Mouse (Mus musculus) layer of hippocampus, adult 9-11 months (tissue): ENCODE results near the gene Duoxa1.

Experiments
- DNase-seq: peaks from one replicate; pipeline ENCODE4 v3.0.0; 2022

Duoxa1 gene

DNA sequence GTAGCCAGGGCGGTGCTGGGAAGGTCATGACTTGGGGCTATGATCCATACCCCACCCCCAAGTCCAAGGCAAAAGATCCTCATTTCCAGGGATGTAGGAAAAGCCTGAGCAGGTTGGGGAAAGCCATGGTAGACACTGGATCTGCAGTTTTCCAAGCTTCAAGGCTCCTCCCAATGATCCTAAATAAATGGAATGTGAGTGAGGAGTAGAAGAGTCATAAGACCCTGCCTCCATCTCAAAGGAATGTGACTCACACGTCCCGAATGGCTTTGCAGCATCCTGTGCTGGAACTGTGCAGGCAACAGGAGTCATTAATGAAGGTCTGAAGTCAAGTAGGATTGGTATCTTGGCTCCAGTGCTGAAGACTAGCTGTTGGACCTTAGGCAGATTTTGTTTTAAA is 14.5 kb upstream of the Duoxa1 start:
- DNase-seq = no peak

DNA sequence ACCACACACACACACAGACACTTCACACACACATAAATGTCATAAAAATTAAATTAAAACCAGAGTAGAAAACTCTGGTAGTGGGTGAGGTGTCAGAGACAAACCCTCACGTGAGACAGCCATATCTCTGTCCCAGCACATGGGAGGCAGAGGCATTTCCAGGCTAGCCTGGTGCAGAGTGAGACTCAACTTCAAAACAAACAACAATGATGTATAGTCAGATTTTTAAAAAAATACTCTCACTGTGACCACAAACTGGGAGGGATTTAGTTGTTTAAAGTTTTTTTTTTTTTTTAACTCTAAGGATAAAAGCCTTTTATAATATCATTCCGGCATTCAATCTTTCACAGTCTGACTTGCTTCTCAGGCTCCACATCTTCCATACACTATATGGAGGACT is 11.8 kb upstream of the Duoxa1 start:
- no peak for DNase-seq

DNA sequence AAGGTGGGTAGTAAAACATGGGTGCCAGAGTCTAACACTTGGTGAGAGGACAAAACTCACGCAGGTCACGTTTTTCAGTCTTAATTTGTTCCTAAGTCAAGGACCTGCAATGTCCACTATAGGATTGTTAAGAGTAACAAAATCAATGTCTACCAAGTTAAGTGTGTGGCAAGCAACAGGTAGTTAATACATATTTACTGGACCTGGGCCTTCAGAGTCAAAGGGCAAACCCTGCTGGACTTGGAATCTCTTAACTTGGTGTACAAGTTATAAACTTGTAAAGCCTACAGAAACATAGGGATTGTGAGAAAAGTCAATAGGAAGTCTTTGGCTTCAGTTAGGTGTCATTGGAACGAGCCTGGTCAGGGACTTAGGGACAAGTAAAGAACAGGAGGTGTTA is 11.1 kb upstream of the Duoxa1 start:
- DNase-seq = no peak

DNA sequence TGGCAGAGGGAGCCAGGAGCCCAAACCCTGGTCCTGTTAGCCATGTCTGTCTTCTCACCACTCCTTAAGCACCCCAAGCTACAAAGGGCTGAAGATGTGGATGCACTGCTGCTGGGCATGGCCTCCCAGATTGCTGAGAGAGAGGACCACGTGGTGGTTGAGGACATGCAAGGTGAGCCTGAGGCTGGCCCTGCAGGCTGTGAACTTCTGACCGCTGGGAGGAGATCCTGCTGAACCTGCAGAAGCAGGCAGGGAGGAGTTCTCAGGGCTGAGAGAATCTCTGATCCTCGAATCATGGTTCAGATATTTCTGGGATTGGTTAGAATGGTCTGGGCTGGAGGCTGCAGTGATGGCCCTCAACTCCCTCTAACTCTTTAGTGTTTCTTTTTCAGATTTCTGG is 10.4 kb upstream of the Duoxa1 start:
- no peak for DNase-seq

DNA sequence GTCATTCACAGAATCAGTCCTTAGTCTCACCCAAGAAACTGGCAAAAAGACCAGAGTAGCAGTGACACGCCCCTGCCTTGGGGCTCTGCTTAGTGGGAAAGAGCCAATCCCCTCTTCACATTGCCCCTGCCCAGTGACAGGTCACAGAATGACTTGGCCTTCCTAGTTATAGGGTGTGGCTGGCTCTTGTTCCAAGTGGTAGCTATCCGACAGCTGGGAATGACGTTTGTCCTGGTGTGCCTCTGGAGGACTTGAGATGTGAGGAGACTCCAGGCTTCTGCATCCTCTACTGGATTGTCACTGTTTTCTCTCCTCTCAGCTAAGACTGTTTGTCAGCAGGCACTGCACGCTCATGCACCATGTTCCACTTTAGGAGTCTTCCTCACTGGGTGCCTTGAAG is 3.9 kb upstream of the Duoxa1 start:
- no peak for DNase-seq

DNA sequence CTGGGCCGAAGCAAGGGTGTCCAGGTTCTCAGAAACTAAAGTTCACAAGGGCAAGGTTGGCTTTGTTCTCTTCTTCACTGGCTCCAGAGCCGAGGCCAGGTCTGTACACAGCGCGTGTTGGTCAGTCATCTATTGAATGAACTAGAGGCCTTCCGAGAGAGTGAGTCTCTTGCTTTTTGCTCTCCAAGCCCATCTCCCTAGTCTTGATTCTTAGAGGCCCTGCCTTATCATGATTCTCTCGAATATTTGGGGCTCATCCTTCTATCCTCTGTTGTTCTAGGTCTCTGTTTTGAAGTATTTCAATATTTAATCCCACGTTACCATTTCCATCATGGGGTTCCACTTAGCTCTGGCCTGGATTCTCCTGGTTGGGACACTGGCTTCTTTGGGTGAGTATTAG is 1.8 kb upstream of the Duoxa1 start, which contains the start of gene Duox1:
TSS of gene Duox1 (plus strand) at position 301 of the 400 bp plus-strand sequence.
- DNase-seq = no peak

DNA sequence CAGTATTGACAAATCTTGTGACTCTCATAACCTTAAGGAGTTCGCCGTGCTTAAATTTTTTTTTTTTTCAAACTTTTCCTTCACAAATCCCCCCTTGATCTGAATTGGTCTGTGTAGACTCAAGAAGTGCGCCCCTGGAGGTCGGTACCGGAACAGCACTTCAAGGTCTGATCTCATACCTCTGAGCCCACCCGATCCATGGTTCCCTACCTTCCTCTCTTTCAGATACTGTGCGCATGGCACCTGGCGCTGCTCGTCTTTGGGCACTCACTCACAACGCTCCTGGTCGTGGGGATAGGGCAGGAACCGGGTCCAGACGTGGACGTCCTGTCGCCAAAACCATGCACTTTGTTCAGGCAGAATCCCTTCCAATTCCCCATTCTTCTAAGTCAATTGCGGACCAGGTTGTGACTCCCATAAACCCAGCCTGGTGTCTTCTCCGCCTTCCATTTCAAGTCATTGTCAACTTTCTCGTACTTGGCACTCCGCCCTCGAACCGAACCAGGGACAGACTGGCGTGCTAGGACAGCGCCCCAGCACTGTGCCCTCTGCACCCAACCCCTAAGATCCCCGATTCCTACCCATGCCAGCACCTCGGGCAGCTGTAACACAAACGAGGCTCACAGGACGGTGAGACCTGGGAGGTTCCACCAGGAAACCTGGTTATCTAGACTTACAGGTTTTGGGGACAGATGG is 660 bp downstream of the Duoxa1 start:
- no peak for DNase-seq

DNA sequence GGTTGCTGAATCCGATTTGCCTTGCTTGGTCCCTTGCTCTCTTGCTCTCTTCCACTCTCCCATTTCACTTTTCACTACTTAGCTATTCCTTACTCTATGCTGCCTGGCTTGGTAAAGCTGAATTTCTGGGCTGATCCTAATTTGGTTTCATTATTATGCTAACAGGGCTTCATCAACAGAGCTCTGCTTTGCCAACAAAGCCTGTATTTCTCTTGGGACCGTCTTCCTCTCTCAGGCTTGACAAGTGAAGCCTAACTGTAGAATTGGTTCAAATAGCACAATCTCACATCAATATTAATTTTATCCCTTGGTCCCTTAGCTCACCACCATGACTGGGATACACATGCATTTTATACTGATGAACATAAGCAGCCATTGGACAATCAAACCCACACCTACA is 2.0 kb downstream of the Duoxa1 start:
- DNase-seq = no peak

DNA sequence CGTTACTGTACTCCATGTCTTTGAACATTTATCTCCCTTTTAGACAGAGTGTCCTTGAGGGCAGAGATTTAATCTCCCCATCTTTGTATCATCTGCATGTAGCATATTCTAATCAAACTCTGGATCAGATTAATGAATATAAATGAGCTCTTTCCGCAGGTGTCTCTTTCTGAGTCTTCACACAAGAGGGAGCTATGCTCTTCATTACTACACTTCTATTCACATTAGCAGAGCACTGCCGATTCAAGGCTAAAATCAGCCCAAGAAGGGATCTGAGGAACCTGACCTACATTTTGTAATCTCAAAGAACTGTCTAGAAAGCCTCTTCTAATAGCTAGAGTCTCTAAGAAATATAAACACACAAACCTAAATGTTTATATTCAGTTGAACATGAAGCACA is 3.9 kb downstream of the Duoxa1 start:
- no peak for DNase-seq

DNA sequence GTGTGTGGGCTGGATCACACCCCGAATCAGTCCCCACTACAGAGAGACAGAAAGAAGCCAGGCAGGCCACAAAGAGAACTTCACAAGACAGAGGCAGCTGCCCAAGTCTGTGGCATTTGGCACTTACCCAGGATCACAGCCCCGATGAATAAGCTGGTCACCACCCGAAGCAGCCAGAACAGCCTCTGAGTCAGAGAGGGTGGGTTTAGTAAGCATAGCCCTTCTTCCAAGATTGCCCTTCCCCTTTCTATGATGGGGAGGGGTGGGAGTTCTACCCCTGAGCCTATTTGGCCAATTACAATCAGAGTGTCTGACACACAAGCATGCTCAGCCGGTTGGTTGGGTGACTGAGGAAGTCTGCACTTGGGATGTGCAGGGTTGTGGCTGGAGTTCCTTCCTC is 7.3 kb downstream of the Duoxa1 start:
- peak; percentile 19 for DNase-seq

DNA sequence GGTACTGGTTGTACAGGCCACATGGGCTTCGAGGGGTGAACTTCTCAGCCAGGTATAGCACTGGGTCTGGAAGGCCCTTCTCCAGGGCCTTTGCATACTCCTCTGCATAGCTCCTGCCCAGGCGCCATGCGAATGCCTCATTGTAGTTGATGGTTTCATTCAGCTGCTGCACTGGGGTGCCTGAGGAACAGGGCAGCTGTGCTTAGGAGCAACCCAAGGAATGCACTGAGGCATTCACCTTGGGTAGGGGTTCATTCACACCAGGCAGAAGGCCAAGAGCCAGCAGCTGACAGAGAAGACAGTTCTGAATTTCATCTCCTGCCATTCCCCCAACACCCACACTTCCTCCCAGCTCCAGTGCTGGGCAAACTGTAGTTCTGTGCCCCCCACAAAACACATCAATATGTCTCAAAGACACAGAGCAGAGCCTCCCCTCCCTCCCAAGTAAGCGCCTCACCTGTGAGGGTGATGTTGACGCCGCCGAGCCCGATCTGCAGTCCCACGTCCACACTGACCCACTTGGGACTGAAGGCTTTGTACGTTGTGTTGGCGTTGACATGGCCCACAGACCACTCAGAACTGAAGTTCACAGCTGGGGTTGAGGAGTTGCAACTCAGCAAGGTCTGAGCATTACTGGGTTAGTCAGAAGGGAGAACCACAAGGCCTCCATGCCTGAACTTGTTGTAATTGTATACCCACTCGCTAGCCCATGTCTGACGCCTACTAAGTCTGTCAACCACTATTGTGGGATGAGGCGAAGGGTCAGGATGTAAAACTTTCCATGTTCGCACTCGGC is 8.2 kb downstream of the Duoxa1 start:
- DNase-seq = no peak

DNA sequence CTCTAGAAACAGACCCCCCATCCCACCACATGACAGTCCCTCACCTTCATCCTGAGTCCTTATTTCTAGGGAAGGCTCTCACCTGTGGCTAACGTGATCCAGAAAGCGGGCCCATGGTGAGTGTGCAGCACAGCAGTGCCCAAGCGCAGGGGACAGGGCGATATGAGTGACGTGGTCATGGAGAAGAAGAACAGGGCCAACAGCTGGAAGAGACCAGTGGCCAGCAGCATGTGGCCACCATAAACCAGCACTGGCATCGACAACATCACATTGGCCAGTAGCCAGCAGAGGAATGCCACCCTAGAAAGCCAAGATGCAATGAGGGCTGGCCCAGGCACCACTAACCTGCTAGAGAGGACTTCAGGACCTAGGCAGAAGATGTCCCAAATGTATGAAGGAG is 9.0 kb downstream of the Duoxa1 start:
- no peak for DNase-seq

DNA sequence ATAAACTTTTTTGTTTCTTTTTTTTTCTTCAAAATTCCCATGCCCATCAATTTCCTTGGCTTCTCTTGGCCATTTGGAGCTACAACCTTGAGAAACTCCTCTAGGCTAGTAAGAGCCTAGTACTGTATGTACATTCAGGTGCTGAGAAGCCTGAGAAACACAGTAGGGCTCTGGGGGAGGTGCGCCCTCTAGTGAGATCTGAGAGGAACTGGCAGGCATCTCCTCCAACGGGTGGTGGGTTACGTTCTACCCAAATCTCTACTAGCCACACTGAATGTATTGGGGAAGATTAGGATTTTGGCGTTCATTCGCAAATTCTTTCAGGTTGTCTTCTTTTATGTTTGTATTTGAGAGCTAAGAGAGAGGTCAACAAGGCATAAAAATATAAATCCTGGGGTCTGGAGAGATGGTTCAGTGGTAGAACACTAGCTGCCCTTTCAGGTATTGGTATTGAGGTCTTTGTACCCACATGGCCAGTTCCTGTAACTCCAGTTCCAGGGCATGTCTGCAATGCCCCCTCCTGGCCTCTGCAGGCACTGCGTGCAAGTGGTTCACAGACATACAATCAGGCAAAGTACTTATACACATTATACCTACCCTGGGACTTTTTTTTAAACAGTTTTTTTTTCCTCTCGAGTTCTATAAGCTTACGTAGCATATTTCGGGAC is 10.8 kb downstream of the Duoxa1 start:
- peak; percentile 26 for DNase-seq

DNA sequence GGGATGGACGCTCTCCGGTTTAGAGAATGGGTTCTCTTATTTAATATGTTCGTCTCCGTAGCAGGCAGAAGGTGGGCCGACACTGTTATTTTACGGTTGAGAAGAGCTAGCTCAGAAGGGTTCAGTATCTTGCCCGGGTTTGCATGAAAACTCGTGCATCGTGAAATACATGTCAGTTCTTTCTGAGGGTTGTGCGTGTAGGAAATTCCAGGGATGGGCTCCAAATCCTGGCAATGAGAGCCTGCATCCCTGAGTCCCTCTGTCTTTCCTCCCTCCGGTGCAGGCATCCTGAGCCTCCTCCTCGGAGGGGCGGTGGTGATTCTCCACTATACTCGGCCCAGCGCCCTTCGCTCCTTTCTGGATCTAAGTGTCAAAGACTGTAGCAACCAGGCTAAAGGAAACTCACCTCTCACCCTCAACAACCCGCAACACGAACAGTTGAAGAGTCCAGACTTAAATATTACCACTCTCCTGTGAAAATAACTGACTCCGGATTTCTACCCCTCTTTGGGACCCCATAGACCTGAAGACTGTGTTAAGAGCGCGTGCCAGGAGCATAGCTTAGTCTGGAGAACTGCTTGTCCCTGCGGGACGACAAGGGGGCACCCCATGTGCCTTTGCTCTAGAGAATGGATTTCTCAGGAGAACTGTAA is 11.5 kb downstream of the Duoxa1 start:
- no peak for DNase-seq

DNA sequence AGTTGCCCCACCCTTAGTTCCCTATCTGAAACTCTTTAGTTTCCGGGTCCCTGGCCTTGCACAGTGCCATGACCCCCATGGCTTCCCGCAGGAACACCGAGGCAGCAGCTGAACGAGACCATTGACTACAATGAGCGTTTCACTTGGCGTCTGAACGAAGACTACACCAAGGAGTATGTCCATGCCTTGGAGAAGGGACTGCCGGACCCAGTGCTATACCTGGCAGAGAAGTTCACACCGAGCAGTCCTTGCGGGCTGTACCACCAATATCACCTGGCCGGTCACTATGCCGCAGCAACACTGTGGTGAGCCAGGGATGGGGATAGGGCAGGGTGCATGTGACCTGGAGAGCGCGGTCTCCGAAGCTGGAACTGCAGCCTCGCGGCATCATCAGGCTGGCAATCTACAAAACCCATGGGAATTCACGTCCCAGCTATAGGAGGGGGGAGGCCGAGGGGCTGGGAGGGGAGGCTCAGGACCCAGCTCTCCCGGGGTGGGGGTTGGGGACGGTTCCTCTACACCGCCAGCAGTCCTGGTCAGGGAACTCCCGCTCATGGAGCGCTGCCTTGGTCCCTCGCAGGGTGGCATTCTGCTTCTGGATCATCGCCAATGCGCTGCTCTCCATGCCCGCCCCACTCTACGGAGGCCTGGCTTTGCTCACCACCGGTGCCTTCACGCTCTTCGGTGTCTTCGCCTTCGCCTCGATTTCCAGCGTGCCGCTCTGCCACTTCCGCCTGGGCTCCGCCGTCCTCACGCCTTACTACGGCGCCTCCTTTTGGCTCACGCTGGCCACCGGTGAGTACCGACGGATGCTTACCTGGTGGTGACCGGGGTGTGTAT is 12.2 kb downstream of the Duoxa1 start:
- no peak for DNase-seq

DNA sequence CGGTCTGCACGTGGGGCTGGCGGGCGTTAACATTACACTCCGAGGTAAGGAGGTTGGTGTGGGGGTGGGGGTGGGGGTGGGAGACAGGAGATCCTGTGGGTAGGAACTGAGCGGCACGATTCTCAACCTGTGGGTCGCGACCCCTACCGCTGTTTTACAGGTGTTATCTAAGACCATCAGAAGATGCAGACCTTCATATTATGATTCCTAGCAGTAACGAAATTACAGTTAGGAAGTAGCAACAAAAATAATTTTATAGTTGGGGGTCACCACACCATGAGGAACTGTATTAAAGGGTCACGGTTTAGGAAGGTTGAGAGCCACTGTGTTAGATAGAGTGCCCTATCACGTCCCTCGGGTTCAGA is 12.9 kb downstream of the Duoxa1 start:
- DNase-seq = no peak

DNA sequence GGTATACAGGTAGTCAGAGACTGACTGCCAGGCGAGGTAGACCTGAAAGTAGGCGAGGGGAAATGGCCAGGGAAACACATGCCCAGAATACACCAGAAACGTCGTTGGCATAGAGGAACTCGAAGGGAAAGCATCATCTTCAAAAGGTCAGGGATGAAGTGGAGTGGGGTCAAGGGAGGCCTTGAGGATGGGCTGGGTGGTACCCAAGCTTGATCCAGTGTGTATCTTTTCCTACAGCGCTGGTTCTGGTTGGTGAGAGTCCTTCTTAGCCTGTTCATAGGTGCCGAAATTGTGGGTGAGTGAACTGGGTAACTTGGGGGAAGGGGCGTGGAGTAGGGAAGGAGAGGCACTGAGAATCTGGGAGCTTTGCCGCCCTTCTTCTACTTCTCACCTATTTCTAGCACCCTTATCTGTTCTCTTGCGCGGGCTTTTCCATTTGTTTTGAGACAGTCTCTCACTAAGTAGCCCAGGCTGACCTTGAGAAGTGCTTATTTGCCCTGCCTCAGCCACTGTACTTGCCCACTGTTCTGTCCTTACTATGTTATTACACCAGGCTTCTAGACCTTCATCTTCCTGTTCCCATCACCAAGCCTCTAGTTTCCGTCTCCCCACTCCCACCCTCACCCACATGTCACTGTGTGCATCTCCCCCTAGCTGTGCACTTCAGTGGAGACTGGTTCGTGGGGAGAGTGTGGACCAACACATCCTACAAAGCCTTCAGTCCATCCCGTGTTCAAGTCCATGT is 13.4 kb downstream of the Duoxa1 start:
- no peak for DNase-seq

DNA sequence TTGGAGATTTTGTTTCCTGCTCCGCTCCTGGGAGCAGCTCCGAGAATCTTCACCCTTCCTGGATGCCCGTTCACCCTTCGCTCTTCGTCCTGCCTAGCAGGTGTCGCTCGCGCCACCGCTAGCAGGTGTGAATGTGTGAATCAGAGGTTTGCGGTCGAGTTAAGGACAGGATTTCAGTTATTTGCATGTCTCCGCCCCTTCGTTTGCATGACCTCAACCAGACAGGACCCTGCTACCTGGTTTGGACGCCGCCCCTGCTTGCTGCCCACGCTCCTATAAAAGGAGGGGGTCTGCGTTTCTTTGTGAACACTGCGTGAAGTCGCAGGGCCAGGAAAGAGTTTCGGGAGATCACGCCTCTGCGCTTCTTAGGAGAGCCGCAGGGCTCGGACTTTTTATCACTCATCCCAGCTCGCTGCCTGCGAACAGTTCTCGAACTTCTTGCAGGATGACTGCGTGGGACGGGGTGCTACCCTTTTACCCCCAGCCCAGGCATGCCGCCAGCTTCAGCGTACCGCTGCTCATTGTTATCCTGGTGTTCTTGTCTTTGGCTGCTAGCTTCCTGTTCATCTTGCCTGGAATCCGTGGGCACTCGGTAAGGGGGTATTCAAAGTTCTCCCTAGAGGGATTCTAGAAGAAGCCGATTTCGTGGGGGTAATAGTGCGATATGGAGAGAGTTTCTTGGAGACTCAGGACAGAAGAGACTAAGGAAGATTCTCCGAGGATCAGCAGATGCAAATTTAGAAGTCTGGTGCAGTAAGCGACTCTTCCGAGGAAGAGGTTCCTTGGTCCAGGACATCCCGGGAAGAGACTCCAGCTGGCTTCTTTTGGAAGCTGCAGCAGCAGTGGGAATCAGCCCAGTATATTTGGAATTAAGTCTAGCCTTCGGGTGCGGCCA is 14.7 kb downstream of the Duoxa1 start, which contains the start of gene Duoxa2:
TSS of gene Duoxa2 (plus strand) at position 305 of the 895 bp plus-strand sequence.
- DNase-seq = no peak

DNA sequence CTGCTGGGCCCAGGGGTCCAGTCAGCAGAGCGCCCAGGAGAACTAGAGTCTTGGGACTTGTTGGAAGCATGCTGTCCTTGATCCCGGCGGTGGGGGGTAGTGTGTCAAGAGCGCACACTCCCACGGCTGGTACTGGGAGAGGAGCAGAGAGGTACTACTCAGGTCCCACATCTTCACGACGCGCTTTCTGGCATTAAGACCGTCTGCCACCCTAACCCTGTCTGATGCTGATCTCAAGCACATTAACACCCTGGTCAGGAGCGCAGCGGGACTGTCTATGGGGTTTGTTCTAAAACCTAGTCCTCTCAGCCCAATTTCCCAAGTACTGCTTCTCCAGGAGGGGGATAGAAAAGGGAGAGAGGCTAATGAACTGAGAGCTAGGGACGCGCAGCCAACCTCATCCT is 15.4 kb downstream of the Duoxa1 start, which contains the start of gene Duox2:
TSS of gene Duox2 (minus strand) at position 354 of the 404 bp plus-strand sequence.
- no peak for DNase-seq

DNA sequence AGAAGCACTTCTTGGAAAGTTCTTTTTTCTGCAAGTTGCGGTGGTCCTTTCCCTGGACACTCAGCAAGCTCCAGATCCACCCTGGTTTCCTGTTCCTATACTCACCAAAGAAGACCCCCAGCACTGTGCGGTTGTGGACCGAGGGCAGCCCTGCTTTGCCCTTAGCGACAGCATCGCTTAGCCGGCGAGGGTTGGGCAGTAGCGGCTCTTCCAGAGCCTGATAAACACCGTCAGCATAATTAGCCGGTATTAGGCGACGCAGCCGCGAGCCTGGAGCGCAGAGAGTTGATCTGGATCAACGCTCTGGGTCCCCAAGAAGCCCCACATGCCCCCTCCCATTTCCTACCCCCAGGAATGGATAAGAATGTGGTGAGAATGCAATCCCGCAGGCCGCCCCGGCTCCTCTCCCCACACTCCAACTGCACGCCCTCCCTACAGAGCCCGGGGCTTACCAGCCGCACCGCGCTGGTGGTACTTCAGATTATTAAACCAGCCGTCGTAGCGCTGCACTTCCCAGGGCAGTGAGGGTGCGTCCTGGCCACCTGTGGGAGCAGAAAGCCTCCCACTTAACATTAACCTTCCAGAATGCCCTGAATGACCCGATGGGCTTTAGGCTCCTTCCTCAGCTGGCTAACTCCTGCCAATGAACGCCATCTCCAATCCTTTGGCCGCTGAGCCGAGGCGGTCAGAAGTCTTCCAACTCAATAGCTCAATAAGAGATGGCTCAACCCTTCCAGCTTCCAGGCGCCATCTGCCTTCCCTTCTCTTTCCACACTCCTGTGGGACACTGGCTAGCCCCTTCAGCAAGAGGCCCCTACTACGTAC is 16.0 kb downstream of the Duoxa1 start:
- no peak for DNase-seq
